Mouse (Mus musculus): Measurements from ENCODE around the gene Zfp740.

DNA sequence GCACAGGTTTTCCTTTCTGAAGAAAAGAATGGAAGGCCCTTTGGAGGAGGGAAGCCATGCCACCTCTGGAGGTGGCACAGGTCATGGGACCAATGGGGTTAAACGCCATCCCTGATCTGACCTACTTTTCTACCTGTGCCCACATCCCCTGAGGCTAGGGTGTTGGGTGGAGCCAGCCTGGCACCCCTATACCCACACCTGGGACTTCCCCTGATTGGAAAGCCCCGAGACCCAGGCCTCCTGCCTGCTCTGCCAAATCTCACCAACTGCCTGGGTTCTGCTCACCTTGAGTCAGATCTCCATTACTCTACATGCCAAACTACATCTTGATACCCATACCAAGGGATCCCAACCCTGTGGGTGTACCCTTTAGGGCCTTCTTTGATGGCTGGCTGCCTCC is 60.0 kb downstream of the Zfp740 start:
- TF ChIP-seq CTCF (IDR thresholded peaks at IDR 0.05; ENCODE audit: borderline replicate concordance, control insufficient read depth, extremely low read depth, insufficient read depth, low read length, poor library complexity) (no peak), POLR2A (IDR thresholded peaks at IDR 0.05; ENCODE audit: control insufficient read depth, extremely low read depth, insufficient read depth, low read length, poor library complexity) (no peak)

Data from thymus, adult 2 months (tissue).